Mouse (Mus musculus) urinary bladder, postnatal 25 days (tissue): ENCODE measurements around the gene Ccdc157.

ENCODE experiments used
- DNase-seq: peaks from one replicate; pipeline ENCODE4 v3.0.0; 2022; ENCODE audit warnings: low spot score

Ccdc157 gene

GRCm38 (mm10) chr11:4183511-4183910, 23.4 kb upstream of the Ccdc157 start:
- no peak for DNase-seq

DNA sequence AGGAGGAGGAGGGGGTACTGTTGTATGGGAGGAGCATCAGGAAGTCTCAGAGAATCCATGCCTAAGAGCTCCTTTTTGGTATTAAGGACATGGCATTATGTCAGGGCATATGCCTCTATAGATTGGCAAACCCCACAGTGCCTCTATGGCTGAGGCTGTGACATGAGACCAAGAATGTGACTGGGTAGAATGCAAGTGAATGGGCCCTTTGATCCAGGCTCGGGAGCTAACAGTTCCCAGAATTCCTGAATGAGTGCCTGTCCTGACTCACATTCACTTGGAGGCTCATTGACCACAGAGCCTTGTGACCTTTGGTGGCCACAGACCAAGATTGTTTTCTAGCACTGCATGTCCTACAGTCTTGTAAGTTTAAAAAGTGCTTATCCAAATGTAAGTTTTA, 22.0 kb upstream of the Ccdc157 start:
- DNase-seq: no peak

GRCm38 (mm10) chr11:4177716-4178115, 17.6 kb upstream of the Ccdc157 start:
- no peak for DNase-seq

GRCm38 (mm10) chr11:4174586-4174985, 14.5 kb upstream of the Ccdc157 start:
- DNase-seq: no peak

GRCm38 (mm10) chr11:4166467-4167090, 6.5 kb upstream of the Ccdc157 start:
- no peak for DNase-seq

GRCm38 (mm10) chr11:4164701-4165100, 4.6 kb upstream of the Ccdc157 start:
- DNase-seq: no peak

- no peak for DNase-seq
Observed at GRCm38 (mm10) chr11:4160758-4161480, 826 bp upstream of the Ccdc157 start.

DNA sequence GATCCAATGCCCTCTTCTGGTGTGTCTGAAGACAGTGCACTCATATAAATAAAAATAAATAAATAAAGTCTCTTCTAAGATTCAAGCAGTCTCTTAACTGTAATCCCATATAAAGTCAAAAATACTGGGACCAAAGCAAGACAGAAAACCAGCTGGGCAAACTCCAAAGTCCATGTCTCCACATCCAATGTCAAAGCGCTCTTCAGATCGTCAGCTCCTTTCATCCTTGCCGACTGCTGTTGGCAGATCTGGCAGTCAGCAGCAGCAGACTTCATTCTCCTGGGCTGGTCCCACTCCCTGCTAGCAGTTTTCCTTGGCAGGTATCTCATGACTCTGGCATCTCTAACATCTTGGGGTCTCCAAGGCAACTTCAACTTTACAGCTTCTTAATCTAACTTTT, 1.4 kb downstream of the Ccdc157 start:
- DNase-seq: no peak

GRCm38 (mm10) chr11:4155641-4156040, 4.5 kb downstream of the Ccdc157 start:
- no peak for DNase-seq

DNA sequence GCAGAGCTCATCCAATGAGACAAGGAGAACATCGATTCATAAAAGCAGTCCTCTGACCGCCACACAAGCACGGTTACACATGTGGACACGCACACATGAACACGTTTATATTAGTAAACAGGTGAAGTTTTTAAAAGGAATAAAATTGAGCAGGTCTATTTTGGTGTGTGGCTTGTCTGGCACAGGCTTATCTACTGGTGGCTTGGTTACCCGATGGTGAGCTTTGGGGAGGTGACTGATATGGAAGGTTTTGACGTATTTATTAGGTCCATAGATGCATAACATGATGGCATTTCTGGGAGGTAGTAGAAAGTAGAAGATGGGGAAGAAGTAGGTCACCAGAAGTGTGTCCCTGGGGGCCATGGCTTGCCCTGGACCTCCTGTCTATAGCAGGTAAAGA, 6.4 kb downstream of the Ccdc157 start:
- DNase-seq: no peak

GRCm38 (mm10) chr11:4149886-4150285, 10.2 kb downstream of the Ccdc157 start:
- DNase-seq: no peak

GRCm38 (mm10) chr11:4148536-4149156, 11.4 kb downstream of the Ccdc157 start:
- DNase-seq: no peak

DNA sequence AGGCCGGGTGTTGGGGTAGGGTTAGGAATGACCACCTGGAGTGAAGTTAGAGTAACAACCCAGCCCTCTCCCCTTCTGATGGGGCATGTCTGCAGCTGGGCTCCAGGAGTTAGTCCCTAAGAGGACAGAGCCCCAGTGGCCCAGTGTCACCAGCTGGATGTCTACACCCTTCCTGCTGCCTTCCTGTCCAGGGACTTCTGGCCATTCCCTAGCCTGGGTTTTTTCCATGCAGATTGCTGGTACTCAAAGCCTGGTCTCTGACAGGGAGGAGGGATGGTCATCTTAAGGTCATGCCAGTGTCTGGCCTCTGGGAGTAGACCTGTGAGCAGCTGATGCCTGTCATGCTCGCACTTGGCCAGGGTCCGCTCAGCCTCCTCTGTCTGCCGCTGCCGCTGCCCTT, 12.0 kb downstream of the Ccdc157 start:
- no peak for DNase-seq

- no peak for DNase-seq
Observed at GRCm38 (mm10) chr11:4147098-4147497, 13.0 kb downstream of the Ccdc157 start.

GRCm38 (mm10) chr11:4146381-4146780, 13.7 kb downstream of the Ccdc157 start:
- DNase-seq: no peak

- no peak for DNase-seq
Observed at GRCm38 (mm10) chr11:4143281-4144062, 16.6 kb downstream of the Ccdc157 start.

DNA sequence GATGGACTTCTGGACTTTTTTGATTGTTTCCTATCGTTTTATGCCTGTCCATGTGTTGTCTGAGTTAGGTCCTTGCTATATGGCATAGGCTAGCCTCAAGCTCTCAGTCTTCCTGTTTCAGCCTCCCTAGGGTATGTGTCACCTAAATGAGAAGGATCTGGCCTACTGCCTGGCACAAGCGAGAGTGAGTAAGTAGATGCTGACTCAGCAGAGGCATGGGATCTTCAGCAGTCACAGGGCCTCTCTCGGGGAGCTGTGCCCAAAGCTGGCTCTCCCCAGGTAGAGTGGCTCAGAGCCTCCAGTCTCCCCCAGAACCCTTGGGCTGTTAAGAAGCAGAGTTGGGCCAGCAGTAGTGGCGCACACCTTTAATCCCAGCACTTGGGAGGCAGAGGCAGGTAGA, 17.7 kb downstream of the Ccdc157 start:
- DNase-seq: no peak

GRCm38 (mm10) chr11:4141505-4141904, 18.6 kb downstream of the Ccdc157 start:
- no peak for DNase-seq

GRCm38 (mm10) chr11:4138964-4139363, 21.1 kb downstream of the Ccdc157 start:
- DNase-seq: no peak

- DNase-seq: peak; percentile 95
Observed at GRCm38 (mm10) chr11:4134986-4135935, 24.8 kb downstream of the Ccdc157 start, which contains the start of gene Rnf215. Gene Rnf215, plus strand, starts transcription at chr11:4135202.

DNA sequence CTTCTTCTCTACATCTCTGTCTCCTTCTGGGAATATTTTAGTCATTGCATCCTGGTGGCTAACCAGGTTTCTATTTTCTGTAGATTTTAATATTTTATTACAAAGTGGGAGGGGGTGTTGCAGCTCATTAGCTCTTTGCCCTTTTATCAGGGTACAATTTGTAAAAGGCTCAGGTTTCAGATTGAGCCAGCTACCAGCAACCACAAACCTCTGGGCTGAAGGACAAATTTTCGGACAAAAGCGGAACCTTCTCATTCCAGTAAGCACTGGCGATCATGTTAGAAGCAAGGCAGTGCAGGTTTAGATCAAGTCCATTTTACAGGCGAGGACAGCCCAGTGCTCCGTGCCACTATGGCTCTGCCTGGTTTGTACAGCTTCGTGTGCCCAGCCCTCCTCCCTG, 25.7 kb downstream of the Ccdc157 start:
- no peak for DNase-seq
